Mouse (Mus musculus) layer of hippocampus, postnatal 10 days (tissue): ENCODE data around the gene Flt3. TPM values are rescaled to one million over a fixed set of nuclear protein-coding genes. Genes with fewer than 3 reads are reported as not detected.

Experiments used
- DNase-seq, 2 experiments: peaks; one replicate each; pipeline ENCODE4 v3.0.0; 2021; ENCODE audit warnings: low spot score in 2 of 2
- long read RNA-seq: library from polyadenylated mRNA; stranded (forward); transcript quantifications from one replicate; pipeline ENCODE4 v2.0.0, GENCODE M21; 2023
- total RNA-seq, 2 experiments: library from RNA; stranded (reverse); gene quantifications; 2 replicates each; pipeline ENCODE4 v1.2.3; 2021

Flt3 gene
- 1 to 10 TPM; 4.8 to 5.2 TPM for total RNA-seq
- long read RNA-seq, partial matches to known transcripts = 4 of 7 reads
- long read RNA-seq, other reads (novel, unspliced or antisense) = 3 of 7 reads

DNA sequence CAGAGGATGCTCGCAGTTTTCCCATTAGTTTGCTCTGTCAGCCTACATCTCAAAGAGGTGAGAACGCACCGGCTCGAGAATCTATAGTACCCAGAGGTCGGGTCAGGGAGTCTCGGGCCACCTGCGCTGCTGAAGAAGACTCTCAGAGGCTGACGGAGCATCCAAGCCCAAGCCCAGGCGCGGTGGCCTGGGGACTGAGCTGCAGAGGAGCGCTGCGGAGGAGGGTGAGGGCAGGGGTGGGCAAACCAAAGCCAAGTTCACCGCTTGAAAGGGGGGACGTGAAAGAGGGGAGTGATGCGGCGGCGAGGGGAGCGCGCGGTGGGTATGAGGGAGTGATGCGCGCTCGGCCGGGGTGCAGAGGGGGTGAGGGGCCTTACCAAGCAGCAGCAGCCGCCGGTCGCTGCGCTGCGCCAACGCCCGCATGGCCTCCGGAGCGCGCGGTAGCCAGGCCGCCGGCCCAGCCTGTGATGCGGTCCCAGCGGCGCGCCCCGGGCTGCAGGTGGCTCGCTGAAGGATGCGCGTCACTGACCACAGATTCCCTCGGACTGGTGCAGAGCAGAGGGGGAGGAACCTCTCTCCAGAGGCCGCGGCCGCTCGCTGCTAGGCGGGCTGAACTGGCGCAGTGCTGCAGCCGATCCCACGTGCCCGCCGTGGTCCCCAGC lies at the start of gene Flt3:
TSS of gene Flt3 (minus strand) at position 647 of the 662 bp plus-strand sequence.
- peak; percentile 24 to 37 for DNase-seq

DNA sequence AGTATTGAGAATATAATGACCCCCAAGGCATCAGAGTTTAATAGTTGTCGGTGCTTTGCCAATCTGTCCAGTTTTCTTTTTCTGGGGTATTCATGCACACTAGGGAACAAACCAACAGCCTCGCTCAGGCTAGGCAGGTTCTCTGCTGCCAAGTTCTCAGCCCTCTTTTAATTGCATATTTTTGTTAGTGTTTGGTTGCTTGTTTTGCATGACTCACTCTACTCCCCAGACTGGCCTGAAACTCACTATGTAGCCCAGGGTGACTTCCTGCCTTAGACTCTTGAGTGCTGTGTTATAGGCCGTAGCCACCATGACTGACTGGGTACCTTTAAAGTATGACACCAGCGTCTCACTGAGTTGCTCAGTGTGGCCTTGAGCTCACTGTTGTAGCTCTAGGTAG lies 48.6 kb upstream of the Flt3 start:
- no peak for DNase-seq

DNA sequence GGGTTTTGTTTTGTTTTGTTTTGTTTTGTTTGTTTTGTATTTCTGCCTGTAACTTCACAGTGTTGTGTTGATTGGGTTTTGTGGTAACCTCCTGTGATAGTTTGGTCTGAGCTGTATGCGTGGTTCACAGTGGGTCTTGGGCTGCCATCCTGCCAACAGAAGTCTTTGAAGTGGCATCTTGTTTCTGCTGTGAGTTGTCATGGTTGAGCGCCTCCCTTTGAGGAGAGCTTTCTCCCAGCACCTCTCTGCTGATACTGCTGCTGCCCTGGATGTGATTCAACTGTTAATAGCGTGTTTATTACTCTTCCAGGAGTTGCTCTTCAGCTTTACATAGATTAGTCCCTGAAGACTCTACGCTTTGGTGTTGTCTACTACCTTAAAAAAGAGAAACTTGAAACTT lies 48.2 kb upstream of the Flt3 start:
- no peak for DNase-seq

DNA sequence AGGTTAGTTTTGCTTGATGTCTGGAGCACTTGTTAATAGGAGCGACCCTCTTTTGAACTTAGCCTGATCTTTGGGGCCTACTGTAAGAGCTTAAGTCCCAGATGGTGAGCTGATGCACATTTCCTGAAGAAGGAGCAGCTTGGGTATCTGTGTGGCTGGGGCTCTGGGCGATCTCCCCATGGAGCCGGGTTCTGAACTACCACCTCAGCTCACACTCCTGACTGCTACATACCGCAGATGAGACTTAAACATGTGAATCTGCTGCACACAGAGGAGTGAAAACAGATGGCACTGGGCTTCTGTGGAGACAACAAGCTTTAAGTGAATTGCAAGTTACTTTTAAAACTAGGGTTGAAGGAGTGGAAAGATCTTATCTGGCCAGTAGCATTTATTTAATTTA lies 45.0 kb upstream of the Flt3 start:
- no peak for DNase-seq

DNA sequence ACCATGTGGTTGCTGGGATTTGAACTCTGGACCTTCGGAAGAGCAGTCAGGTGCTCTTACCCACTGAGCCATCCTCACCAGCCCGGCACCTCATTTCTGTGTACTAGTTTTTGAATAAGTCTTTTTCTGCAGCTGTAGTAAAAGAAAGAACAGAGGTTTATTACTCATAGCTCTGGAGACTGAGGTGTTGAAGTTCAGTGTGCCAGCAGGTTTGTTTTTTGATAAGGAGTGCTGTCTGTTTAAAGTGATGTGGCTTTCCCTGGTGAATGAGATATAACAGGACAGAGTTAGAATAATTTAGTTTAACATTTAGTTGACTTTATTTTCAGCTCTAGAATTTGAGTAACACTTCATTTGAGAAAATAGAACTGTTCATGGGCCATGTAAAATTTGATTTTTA lies 44.5 kb upstream of the Flt3 start:
- DNase-seq = no peak

DNA sequence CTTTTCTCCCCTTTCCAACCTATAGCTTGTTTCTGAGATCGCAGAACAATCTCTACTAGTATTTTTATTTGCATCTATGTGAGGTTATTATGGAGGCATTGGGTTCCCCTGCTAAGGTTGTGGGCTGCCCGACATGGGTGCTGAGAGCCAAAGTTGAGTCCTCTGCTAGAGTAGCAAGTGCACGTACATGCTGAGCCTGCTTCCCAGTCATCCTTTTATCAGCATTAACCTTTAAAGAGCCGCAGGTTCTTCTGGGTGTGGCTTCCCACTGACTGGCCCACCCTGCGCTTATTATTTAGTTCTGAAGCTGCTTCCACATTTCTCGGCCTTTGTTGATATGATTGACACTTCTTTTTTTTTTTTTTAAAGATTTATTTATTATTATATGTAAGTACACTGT lies 44.0 kb upstream of the Flt3 start:
- DNase-seq = no peak

DNA sequence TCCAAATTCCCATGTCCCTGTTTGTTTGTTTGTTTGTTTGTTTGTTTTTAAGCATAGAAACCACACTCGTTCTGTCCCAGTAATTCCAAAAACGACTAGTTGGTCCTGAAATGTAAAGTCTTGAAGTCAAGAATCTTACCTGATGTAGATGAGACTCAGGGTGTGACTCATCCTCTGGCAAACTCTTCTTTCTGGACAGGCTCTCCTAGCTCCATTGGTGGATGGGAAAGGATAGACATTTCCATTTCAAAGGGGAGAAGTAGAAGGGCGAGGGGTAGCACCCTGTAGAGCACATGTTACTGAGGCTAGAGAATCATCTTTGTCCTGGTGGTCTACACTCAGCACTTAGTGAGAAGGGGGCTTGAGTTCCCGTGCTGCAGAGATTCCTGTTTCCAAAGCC lies 42.5 kb upstream of the Flt3 start:
- no peak for DNase-seq

DNA sequence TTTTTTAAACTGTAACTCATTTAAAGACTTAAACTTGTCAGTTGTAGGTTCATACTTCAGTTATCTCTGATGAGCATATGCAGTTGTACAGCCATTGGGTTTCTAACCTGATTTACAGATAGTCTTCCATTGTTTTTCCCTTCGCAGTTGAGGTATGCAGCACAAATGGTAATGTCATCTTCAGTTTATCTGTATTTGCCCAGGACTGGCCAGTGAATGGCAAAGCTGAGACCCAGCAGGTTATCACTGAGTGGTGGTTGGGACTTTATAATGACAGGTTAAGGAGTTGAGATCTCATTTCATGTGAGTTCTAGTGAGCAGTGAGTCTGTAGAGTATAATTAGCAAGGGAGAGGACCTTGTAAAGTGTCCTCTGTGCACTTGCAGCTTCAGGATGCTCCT lies 41.7 kb upstream of the Flt3 start:
- no peak for DNase-seq

DNA sequence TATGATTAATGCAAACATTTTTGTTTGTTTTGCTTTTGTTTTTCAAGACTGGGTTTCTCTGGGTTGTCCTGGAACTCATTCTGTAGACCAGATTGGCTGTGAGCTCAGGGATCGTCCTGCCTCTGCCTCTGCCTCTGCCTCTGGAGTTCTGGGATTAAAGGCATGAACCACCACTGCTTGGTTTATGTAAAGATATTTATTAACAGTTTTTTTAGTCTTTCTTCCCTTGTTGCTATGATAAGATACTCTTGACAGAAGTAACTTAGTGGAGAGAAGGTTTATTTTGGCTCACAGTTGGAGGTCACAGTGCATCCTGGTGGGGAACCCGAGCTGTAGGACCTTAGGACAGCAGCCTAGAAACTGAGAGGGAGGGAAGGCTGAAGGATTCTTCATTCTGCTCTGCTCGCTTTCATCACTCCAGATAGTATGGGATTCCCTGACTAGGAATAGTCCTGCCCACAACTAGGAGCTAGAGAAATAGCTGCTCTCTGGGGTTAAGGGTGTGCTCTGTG lies 40.8 kb upstream of the Flt3 start:
- no peak for DNase-seq

DNA sequence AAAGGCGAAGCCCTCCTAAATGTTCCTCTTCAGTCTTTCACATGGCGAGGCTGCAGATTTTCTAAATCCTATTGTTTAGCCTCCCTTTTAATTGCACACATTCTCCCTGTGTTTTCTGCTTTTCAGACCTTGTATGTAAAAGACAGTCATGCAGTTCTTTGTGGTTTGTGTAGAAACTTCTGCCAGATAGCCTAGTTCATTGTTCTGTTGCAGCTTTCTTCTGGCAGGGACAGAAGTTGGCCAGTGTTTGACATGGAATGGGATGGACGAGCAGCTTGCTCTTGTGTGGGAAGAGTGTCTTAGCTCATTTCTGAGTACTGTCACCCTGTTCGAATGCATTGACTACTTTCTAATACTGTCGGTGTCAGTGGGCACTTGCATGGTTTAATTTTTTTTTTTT lies 36.2 kb upstream of the Flt3 start:
- DNase-seq = no peak

DNA sequence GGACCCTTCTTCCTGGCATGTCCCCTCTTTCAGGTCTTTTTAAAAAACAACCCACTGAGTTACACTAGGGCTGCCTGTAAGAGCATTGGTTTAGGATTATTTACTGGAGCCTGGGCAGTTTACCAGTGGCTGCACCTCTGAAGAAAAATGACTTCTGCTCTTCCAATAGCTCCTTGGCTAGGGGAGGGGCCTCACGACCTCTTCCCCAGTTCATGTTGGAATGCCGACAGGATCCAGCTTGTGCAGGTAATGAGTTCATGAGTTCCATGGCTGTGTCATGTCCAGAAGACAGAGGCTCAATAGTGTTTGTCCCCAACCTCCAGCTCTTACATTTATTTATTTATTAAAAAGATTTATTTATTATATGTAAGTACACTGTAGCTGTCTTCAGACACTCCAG lies 35.5 kb upstream of the Flt3 start:
- DNase-seq = no peak

DNA sequence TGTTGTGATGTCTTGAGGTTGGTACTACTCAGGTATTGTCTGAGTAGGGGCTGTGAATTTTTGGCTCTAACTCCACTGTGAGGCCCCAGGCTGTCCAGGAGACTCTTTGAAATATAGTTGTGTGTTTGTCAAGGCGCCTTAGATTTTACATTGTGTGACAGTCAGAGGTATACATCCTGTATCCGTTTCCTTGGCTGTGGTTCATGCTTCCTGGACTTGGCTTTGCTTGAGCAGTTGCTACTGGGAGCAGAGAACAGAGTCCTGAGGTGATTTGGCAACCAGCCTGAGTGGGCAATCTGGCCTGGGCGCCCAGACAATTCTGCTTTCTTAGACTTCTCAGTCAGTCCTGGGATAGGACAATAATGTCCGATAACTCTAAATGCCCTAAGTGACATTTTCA lies 34.9 kb upstream of the Flt3 start:
- DNase-seq = peak in 1 of 2 experiments; percentile 30

DNA sequence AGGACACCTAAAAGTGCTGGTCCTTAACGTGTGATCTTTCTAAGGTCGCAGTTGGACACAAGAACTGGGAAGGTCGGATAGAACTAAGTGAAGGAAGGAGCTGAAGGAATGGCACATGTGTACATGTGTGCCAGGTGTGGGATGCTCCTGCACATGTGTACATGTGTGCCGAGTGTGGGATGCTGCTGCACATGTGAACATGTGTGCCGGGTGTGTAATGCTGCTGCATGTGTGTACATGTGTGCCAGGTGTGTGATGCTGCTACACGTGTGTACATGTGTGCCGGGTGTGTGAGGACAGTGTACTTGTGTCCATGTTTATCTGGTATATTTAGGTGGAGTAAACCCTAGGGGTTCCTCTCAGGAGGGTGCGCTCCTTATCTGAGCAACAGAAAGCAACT lies 32.6 kb upstream of the Flt3 start:
- DNase-seq = no peak

DNA sequence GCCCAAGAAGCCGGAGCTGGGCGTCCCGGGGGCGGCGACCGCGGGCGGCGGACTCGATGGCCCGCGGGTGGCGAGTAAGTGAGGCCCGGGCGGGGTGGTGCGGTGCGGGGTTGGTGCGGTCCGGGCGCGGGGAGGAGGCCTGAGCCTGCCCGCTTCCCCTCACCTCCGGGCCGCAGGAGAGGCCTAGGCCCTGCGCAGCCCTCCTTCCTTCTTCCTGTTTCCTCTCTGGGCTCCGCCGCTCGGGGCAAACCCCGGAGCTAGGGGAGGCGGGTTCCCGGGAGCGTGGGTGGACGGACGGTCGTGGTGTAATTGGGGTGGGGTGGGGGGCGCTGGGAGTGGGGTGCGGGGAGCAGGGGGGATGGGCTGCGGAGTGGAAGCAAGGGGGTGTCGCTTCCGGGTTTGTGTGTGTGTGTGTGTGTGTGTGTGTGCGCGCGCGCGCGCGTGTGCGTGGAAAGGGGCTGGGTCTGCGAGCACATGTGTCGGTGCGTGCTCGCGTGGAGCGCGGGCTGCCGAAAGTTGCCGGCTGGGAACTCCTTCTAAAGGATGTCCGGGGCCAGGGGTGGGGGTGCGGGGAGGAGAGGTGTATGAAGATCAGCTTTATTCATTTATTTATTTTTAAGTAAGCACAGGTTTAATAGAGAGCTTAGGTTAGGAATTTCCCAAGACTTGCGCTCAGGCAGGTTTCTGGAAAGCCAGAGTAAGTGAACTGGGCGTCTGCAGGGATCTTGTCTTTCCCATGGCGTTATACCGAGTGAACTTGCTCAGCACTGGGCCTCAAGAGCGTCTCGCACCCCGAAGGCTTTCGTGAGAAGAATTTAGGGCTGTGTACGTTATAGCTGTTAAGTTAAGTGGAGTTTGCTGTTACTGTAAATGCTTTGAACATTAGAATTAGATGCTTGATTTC lies 30.9 kb upstream of the Flt3 start:
- DNase-seq = peak; percentile 75 to 83

DNA sequence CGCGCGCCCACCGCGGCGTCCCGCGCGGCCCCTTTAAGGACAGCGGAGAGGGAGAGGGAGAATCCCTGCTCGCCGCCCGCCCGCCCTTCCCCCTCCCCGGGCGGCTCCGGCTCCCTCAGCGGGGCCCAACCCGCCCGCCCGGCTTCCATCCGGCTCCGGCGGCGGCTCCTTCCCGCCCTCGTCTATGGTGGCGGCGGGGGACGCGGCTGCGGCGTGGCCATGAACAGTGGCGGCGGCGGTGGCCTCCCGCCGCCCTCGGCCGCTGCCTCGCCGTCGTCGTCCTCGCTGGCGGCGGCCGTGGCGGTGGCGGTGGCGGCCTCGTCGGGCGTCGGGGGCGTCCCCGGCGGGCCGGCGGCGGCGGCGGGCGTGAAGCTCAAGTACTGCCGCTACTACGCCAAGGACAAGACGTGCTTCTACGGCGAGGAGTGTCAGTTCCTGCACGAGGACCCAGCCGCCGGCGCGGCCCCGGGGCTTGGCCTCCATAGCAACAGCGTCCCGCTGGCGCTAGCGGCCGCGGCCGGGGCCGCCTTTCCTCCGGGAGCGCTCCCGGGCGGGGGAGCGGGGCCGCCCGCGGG lies 30.2 kb upstream of the Flt3 start:
- DNase-seq = peak; percentile 41 to 58

DNA sequence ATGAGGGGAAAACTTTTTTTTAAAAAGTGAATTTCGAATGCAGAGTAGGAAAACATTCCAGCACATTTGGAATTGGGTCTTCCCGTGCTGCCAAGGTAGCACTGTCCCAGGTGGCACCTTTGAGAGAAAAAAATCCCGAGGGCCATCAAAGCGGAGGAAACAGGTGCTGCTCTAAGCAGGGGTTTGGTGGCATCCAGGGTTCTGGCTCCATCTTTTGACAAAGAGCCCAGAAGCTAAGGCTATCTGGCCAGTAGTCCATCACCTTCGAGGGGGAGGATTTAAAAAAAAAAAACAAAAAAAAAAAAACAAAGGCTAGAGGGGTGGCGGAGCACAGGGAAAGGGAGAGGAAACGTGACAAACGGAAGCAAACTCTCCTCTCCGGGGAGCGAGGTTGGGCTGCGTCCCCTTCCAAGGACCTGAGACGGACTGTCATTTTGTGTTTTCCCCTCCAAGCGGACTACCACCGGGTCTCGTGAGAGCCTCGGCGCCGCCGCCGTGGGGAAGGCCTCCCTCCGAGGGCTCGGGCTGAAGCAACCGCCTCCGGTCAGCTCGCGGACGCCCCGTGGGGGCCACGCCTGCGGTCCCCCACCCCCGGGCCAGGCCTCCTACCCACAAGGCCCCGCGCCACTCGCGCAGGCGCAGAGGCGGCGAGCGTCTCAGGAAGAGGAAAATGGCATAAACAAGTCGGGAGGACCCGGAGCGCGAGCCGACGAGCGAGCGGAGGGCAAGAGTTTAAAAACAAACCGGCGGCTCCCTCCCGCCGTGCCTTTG lies 29.4 kb upstream of the Flt3 start, which contains the start of gene Pan3:
TSS of gene Pan3 (plus strand) at position 627 of the 771 bp plus-strand sequence.
- DNase-seq = peak; percentile 95 to 96

DNA sequence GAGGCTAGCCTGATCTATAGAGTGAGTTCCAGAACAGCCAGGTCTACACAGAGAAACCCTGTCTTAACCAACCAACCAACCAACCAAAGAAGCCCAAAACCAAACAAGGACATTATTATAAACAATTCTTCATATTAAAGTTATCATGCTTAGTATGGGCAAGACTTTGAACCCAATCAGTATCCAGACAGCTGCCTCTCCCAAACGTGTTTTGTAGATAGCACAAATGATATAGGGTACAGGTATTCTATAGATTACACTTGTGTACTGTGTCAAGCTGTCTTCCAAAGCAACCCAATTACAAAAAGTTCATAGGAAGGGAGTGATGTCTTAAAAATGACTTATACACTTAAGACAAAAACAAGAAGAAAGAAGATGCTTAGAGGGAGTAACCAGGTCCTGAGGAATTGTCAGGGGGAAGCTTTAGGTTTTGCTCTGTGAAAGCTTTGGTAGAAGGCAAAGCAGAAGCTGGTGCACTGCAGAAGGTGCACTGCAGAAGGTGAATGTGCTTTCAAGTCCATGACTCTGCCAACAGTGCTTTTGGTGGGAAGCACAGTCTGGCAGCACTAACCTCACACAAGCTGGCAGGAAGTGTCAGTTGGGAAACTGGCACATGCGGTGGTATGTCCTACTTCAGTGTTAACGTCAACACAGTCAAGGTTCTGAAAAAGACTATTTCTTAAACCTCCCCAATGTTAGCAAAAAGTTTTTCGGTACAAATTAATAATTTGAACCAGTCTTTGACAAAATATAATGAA lies 25.9 kb upstream of the Flt3 start:
- DNase-seq = no peak

DNA sequence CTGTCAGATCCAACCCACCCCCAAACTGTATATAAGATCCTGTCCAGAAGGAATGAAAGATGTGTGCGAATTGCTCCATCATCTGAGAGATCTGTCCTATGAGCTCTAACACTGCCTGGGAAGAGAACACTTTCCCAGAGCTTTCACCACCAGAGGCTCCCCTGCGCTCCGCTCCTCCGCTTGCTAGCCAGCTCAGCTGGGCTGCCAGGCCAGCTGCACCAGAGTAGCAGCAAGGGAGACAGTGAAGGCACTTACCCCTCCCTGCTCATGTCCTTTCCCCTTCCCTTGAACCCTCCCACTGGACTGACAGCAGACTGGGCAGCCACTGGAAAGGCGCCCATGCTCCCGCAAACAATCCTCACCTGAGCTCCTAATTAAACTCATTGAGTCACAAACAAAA lies 23.3 kb upstream of the Flt3 start:
- peak in 1 of 2 experiments; percentile 35 for DNase-seq

DNA sequence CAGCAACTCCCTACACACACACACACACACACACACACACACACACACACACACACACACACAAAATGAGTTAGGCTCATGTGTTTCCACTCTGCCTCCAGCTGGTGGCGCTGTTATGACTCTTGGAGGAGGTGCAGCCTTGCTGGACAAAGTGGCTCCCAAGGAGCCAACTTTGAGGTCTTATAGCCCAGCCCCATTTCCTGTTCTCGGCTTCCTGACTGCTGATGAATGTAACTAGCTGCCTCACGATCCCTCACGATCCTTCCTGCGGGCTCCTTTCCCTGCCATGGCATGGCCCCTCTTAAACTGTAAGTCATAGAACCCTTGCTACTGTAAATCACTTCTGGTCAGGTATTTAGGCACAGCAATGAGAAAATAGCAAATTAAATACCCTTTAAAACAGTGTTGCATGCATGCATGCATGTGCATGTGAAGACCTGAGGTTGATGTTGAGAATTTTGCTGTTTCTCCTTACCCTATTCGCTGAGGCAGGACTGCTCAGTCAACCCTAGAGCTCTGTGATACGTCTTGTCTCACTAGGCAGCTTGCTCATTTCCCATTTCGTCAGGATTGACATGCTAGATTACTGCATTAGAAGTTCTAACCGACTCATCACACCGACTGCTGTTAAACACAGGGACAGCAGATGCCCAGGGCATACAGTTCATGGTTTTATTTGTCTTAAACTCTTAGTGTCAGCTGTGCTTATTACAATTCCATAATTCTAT lies 18.3 kb upstream of the Flt3 start:
- peak in 1 of 2 experiments; percentile 36 for DNase-seq

DNA sequence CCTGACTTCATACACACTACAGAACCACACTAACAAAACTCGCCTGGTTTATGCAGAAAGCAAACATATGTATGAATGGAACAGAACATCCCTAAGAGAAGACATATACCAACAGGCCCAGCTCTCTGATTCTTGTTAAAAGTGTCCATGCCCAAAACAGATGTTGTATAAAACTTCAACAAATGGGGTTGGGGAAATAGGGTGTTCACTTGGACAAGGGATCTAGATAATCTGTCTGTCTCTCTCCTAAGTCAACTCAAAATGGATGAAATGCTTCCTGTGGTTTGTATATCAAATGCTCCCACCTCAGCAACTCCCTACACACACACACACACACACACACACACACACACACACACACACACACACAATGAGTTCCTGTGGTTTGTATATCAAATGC lies 17.7 kb upstream of the Flt3 start:
- DNase-seq = no peak
